Mouse (Mus musculus) CH12.LX (cell line): ENCODE measurements around the gene Tmem8. TPM values are rescaled to one million over a fixed set of nuclear protein-coding genes. Genes with fewer than 3 reads are reported as not detected.

Experiments used
- BHLHE40 ChIP-seq: IDR thresholded peaks from 2 replicates; pipeline ENCODE4 v1.6.1; 2011; ENCODE audit warnings: mild to moderate bottlenecking, low read depth, low read length, improper control_type of control experiment
- CTCF ChIP-seq, 2 experiments: IDR thresholded peaks in 1 of 2; conservative IDR thresholded peaks in 1 of 2; 2 replicates each; pipeline ENCODE4 v1.5.1; 2011 to 2012; ENCODE audit warnings: low read depth in 2 of 2, low read length in 2 of 2, improper control_type of control experiment in 1 of 2, inconsistent platforms in 1 of 2, mild to moderate bottlenecking in 1 of 2, moderate library complexity in 1 of 2
- JUND ChIP-seq: conservative IDR thresholded peaks from 2 replicates; pipeline ENCODE4 v1.6.1; 2011; ENCODE audit warnings: low read depth, low read length, improper control_type of control experiment
- MAZ ChIP-seq: IDR thresholded peaks from 2 replicates; pipeline ENCODE4 v1.6.1; 2012; ENCODE audit warnings: low read depth, mild to moderate bottlenecking, inconsistent platforms, low read length, improper control_type of control experiment, moderate library complexity
- MXI1 ChIP-seq: IDR thresholded peaks from 2 replicates; pipeline ENCODE4 v1.6.1; 2011; ENCODE audit warnings: mild to moderate bottlenecking, low read depth, low read length, improper control_type of control experiment
- MYC ChIP-seq: IDR thresholded peaks from 2 replicates; pipeline ENCODE4 v1.6.1; 2011; ENCODE audit warnings: low read depth, mild to moderate bottlenecking, improper control_type of control experiment, low read length
- SMC3 ChIP-seq: IDR thresholded peaks from 2 replicates; pipeline ENCODE4 v1.6.1; 2011; ENCODE audit warnings: low read depth, low read length, improper control_type of control experiment
- UBTF ChIP-seq: IDR thresholded peaks from 2 replicates; pipeline ENCODE4 v1.6.1; 2012; ENCODE audit warnings: low read depth, mild to moderate bottlenecking, inconsistent platforms, low read length, improper control_type of control experiment, moderate library complexity
- polyA plus RNA-seq: library from polyadenylated mRNA; unstranded; fragments of >175 nt; gene quantifications from 2 replicates; pipeline ENCODE4 v1.2.1, GENCODE M21; 2012; ENCODE audit warnings: low read depth; ENCODE audit not compliant: insufficient read length
- total RNA-seq, 2 experiments: library from RNA; depleted of rRNA; stranded (reverse); fragments of 300-350 nt in 1 of 2; fragments of >200 nt in 1 of 2; gene quantifications; 2 replicates each; pipeline ENCODE4 v1.2.3; 2012 to 2014

Tmem8 gene
- total and polyA plus RNA-seq, 3 experiments: 2.8 to 4.6 (median 3.6) TPM

- no peak for TF ChIP-seq UBTF
- 0 out of 2 replicates have a peak, but pooled peaks have one; percentile 24 for TF ChIP-seq MAZ
- TF ChIP-seq MYC: peak; percentile 82; the same call in 1 of the 2 replicates
- TF ChIP-seq MXI1: peak; percentile 43; the same call in 1 of the 2 replicates
- no peak for TF ChIP-seq SMC3
- no peak for TF ChIP-seq CTCF (conservative IDR thresholded peaks at IDR 0.05 in 1 of 2, IDR thresholded peaks at IDR 0.05 in 1 of 2; ENCODE audit: low read depth in 2 of 2, low read length in 2 of 2)
- no peak; the same call in 1 of the 2 replicates for TF ChIP-seq JUND
- peak; percentile 77 for TF ChIP-seq BHLHE40
Observed at GRCm38 (mm10) chr17:26168039-26168438, 54.9 kb downstream of the Tmem8 start (continued).

Other genes with a start within 250 kb of the Tmem8 start
- gene Mcrip2, start 244.5 kb upstream of the Tmem8 start, total RNA-seq (2012; rRNA removed): 16.1 and 16.5 TPM in 2 replicates
- 0.82 and 1.4 TPM in 2 replicates for gene Mcrip2, start 244.5 kb upstream of the Tmem8 start, total RNA-seq (2014; rRNA removed)
- gene Mcrip2, start 244.5 kb upstream of the Tmem8 start, polyA plus RNA-seq: 1.7 and 2.2 TPM in 2 replicates
- 43.6 and 52.5 TPM in 2 replicates for gene Mettl26, start 238.2 kb upstream of the Tmem8 start, total RNA-seq (2012; rRNA removed)
- 31.9 and 33.0 TPM in 2 replicates for gene Mettl26, start 238.2 kb upstream of the Tmem8 start, total RNA-seq (2014; rRNA removed)
- gene Mettl26, start 238.2 kb upstream of the Tmem8 start, polyA plus RNA-seq: 29.8 and 32.0 TPM in 2 replicates
- 0.25 and 0.34 TPM in 2 replicates for gene Wfikkn1, start 232.4 kb upstream of the Tmem8 start, total RNA-seq (2012; rRNA removed)
- gene Wfikkn1, start 232.4 kb upstream of the Tmem8 start, total RNA-seq (2014; rRNA removed): 0.11 TPM in 1 of 2 replicates, not detected in the other
- gene Wfikkn1, start 232.4 kb upstream of the Tmem8 start, polyA plus RNA-seq: 0.48 and 0.69 TPM in 2 replicates
- 6.6 and 8.0 TPM in 2 replicates for gene Rab40c, start 193.6 kb upstream of the Tmem8 start, total RNA-seq (2012; rRNA removed)
- 7.9 and 9.2 TPM in 2 replicates for gene Rab40c, start 193.6 kb upstream of the Tmem8 start, total RNA-seq (2014; rRNA removed)
- 14.4 and 14.8 TPM in 2 replicates for gene Rab40c, start 193.6 kb upstream of the Tmem8 start, polyA plus RNA-seq
- 28.1 and 29.2 TPM in 2 replicates for gene Pigq, start 168.4 kb upstream of the Tmem8 start, total RNA-seq (2012; rRNA removed)
- gene Pigq, start 168.4 kb upstream of the Tmem8 start, total RNA-seq (2014; rRNA removed): 15.1 and 18.5 TPM in 2 replicates
- 75.0 and 97.2 TPM in 2 replicates for gene Pigq, start 168.4 kb upstream of the Tmem8 start, polyA plus RNA-seq
- gene Nhlrc4, start 168.3 kb upstream of the Tmem8 start, total RNA-seq (2012; rRNA removed): not detected in 2 replicates
- not detected in 2 replicates for gene Nhlrc4, start 168.3 kb upstream of the Tmem8 start, total RNA-seq (2014; rRNA removed)
- gene Nhlrc4, start 168.3 kb upstream of the Tmem8 start, polyA plus RNA-seq: not detected in 2 replicates
- gene A930017K11Rik, start 160.7 kb upstream of the Tmem8 start, total RNA-seq (2012; rRNA removed): not detected in 2 replicates
- gene A930017K11Rik, start 160.7 kb upstream of the Tmem8 start, total RNA-seq (2014; rRNA removed): not detected in 2 replicates
- not detected in 2 replicates for gene A930017K11Rik, start 160.7 kb upstream of the Tmem8 start, polyA plus RNA-seq
- gene Capn15, start 127.5 kb upstream of the Tmem8 start, total RNA-seq (2012; rRNA removed): 6.0 and 7.5 TPM in 2 replicates
- gene Capn15, start 127.5 kb upstream of the Tmem8 start, total RNA-seq (2014; rRNA removed): 1.5 and 2.1 TPM in 2 replicates
- gene Capn15, start 127.5 kb upstream of the Tmem8 start, polyA plus RNA-seq: 11.4 and 11.5 TPM in 2 replicates
- gene Rab11fip3, start 43.7 kb upstream of the Tmem8 start, total RNA-seq (2012; rRNA removed): 3.1 and 4.6 TPM in 2 replicates
- 3.1 and 3.5 TPM in 2 replicates for gene Rab11fip3, start 43.7 kb upstream of the Tmem8 start, total RNA-seq (2014; rRNA removed)
- 7.6 and 7.8 TPM in 2 replicates for gene Rab11fip3, start 43.7 kb upstream of the Tmem8 start, polyA plus RNA-seq
- gene Decr2, start 23.0 kb upstream of the Tmem8 start, total RNA-seq (2012; rRNA removed): 12.9 and 16.8 TPM in 2 replicates
- gene Decr2, start 23.0 kb upstream of the Tmem8 start, total RNA-seq (2014; rRNA removed): 21.0 TPM in 2 replicates
- gene Decr2, start 23.0 kb upstream of the Tmem8 start, polyA plus RNA-seq: 12.6 and 13.1 TPM in 2 replicates
- 0.47 and 0.55 TPM in 2 replicates for gene Nme4, start 17.7 kb upstream of the Tmem8 start, total RNA-seq (2012; rRNA removed)
- gene Nme4, start 17.7 kb upstream of the Tmem8 start, total RNA-seq (2014; rRNA removed): 0.46 TPM in 1 of 2 replicates, not detected in the other
- 0.27 and 0.56 TPM in 2 replicates for gene Nme4, start 17.7 kb upstream of the Tmem8 start, polyA plus RNA-seq
- 157 and 161 TPM in 2 replicates for gene Mrpl28, start 10.2 kb downstream of the Tmem8 start, total RNA-seq (2012; rRNA removed)
- 148 and 154 TPM in 2 replicates for gene Mrpl28, start 10.2 kb downstream of the Tmem8 start, total RNA-seq (2014; rRNA removed)
- 90.5 and 101 TPM in 2 replicates for gene Mrpl28, start 10.2 kb downstream of the Tmem8 start, polyA plus RNA-seq
- 28.5 and 33.2 TPM in 2 replicates for gene Axin1, start 25.4 kb downstream of the Tmem8 start, total RNA-seq (2012; rRNA removed)
- 27.8 and 28.5 TPM in 2 replicates for gene Axin1, start 25.4 kb downstream of the Tmem8 start, total RNA-seq (2014; rRNA removed)
- gene Axin1, start 25.4 kb downstream of the Tmem8 start, polyA plus RNA-seq: 38.8 and 43.4 TPM in 2 replicates
- 0.38 and 0.50 TPM in 2 replicates for gene Pdia2, start 85.8 kb downstream of the Tmem8 start, total RNA-seq (2012; rRNA removed)
- gene Pdia2, start 85.8 kb downstream of the Tmem8 start, total RNA-seq (2014; rRNA removed): not detected in 2 replicates
- gene Pdia2, start 85.8 kb downstream of the Tmem8 start, polyA plus RNA-seq: not detected in 2 replicates
- 1.8 and 8.1 TPM in 2 replicates for gene Rgs11, start 89.7 kb downstream of the Tmem8 start, total RNA-seq (2012; rRNA removed)
- 0.28 and 0.40 TPM in 2 replicates for gene Rgs11, start 89.7 kb downstream of the Tmem8 start, total RNA-seq (2014; rRNA removed)
- 0.13 TPM in 1 of 2 replicates, not detected in the other for gene Rgs11, start 89.7 kb downstream of the Tmem8 start, polyA plus RNA-seq
- gene Arhgdig, start 94.5 kb downstream of the Tmem8 start, total RNA-seq (2012; rRNA removed): 10.1 and 10.3 TPM in 2 replicates
- 0.24 TPM in 1 of 2 replicates, not detected in the other for gene Arhgdig, start 94.5 kb downstream of the Tmem8 start, total RNA-seq (2014; rRNA removed)
- 0.60 and 1.6 TPM in 2 replicates for gene Arhgdig, start 94.5 kb downstream of the Tmem8 start, polyA plus RNA-seq
- 4.9 and 8.3 TPM in 2 replicates for gene Fam234a, start 130.9 kb downstream of the Tmem8 start, total RNA-seq (2012; rRNA removed)
- gene Fam234a, start 130.9 kb downstream of the Tmem8 start, total RNA-seq (2014; rRNA removed): 3.6 and 4.1 TPM in 2 replicates
- gene Fam234a, start 130.9 kb downstream of the Tmem8 start, polyA plus RNA-seq: 9.0 and 13.3 TPM in 2 replicates
- gene Luc7l, start 139.6 kb downstream of the Tmem8 start, total RNA-seq (2012; rRNA removed): 46.1 and 63.0 TPM in 2 replicates
- gene Luc7l, start 139.6 kb downstream of the Tmem8 start, total RNA-seq (2014; rRNA removed): 70.2 and 75.9 TPM in 2 replicates
- 68.6 and 76.0 TPM in 2 replicates for gene Luc7l, start 139.6 kb downstream of the Tmem8 start, polyA plus RNA-seq